Mouse (Mus musculus) intestine, postnatal 0 days (tissue): ENCODE data around the gene Zfp112. TPM values are rescaled to one million over a fixed set of nuclear protein-coding genes. Genes with fewer than 3 reads are reported as not detected.
A peak's percentile ranks its signal among the peaks of the same experiment; 100 is the strongest.

Experiments
- ATAC-seq: fragments of 200-750 bp; cut with Nextera tagmentation; 2 replicates; pipeline ENCODE4 v1.8.0; 2017; ENCODE audit warnings: mild to moderate bottlenecking, moderate TSS enrichment, moderate library complexity
- H3K27ac ChIP-seq: fragments of 300-500 bp; sonication (generic); 2 replicates; pipeline ENCODE4 v1.5.1; 2014; ENCODE audit warnings: mild to moderate bottlenecking, low read depth, low read length, moderate library complexity
- H3K27me3 ChIP-seq: fragments of 300-500 bp; sonication (generic); replicated peaks from 2 replicates; pipeline ENCODE4 v1.6.1; 2014; ENCODE audit warnings: low read length, mixed read lengths; ENCODE audit not compliant: control insufficient read depth, insufficient read depth
- H3K36me3 ChIP-seq: fragments of 300-500 bp; sonication (generic); 2 replicates; pipeline ENCODE4 v1.6.1; 2014; ENCODE audit warnings: mild to moderate bottlenecking, moderate library complexity; ENCODE audit not compliant: control insufficient read depth, insufficient read depth
- H3K4me1 ChIP-seq: fragments of 300-500 bp; sonication (generic); replicated peaks from 2 replicates; pipeline ENCODE4 v1.6.1; 2014; ENCODE audit warnings: antibody characterized with exemption, low read length, mixed read lengths; ENCODE audit not compliant: control insufficient read depth, insufficient read depth
- H3K4me2 ChIP-seq: fragments of 300-500 bp; sonication (generic); replicated peaks from 2 replicates; pipeline ENCODE4 v1.6.1; 2014; ENCODE audit warnings: low read depth, mild to moderate bottlenecking, moderate library complexity
- H3K4me3 ChIP-seq: fragments of 300-500 bp; sonication (generic); 2 replicates; pipeline ENCODE4 v1.5.1; 2014; ENCODE audit warnings: low read depth, low read length
- H3K9ac ChIP-seq: fragments of 300-500 bp; sonication (generic); 2 replicates; pipeline ENCODE4 v1.6.1; 2014; ENCODE audit warnings: mild to moderate bottlenecking, low read depth, low read length
- H3K9me3 ChIP-seq: fragments of 300-500 bp; sonication (generic); 2 replicates; pipeline ENCODE4 v1.6.1; 2016; ENCODE audit warnings: mixed run types; ENCODE audit not compliant: control insufficient read depth
- CTCF ChIP-seq: sonication (generic); IDR thresholded peaks from 2 replicates; pipeline ENCODE4 v1.5.1; 2016; ENCODE audit warnings: low read depth, mild to moderate bottlenecking, control low read depth, antibody characterized with exemption, moderate library complexity
- WGBS: fragments of 180-500 bp; shearing (Covaris S2); extraction: QIAGEN DNeasy Blood & Tissue Kit; methylation state at CpG from one replicate; pipeline ENCODE4 v1.1.7; 2014; 5-methylcytosine and 5-hydroxymethylcytosine counted together
- polyA plus RNA-seq: library from polyadenylated mRNA; unstranded; fragments of >200 nt; fragmentation: Nextera tagmentation; extraction: Ambion mirVana; gene quantifications from 2 replicates; pipeline ENCODE4 v1.2.1, GENCODE M21; 2015

Gene Zfp112
- polyA plus RNA-seq, 1 experiment from 2014 or later, result 2.2 TPM

DNA sequence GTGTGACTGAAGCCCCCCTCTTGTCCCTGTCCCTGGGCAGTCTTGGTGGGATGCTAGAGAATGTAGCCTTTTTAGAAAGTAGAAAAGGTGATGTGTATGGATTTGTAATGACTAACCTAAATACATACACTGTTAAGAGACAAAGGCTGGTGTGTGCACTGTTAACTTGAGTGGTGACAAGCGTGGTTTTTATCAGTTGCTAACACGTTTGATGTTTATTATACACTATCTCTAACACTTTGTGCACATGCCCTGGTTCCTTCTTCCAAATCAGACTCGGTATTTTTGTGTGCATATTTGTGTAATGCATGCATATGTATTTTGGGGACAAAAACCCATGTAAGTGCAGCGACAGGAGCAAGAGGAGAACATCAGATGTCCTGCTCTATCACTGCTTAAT, 4.5 kb downstream of the Zfp112 start:
- no peak for TF ChIP-seq CTCF
- Histone ChIP-seq H3K4me2 (no peak overlapping the region), H3K4me3 (no peak overlapping the region), H3K9ac (no peak overlapping the region), H3K27me3 (no peaks in the 10 kb centered on the region), H3K9me3 (no peaks in the 10 kb centered on the region), H3K27ac (no peak overlapping the region), H3K4me1 (no peaks in the 10 kb centered on the region), H3K36me3 (no peaks in the 10 kb centered on the region)
- WGBS, result 69% methylated on average over 4 of the region's 4 CpGs
- ATAC-seq, result no peak

DNA sequence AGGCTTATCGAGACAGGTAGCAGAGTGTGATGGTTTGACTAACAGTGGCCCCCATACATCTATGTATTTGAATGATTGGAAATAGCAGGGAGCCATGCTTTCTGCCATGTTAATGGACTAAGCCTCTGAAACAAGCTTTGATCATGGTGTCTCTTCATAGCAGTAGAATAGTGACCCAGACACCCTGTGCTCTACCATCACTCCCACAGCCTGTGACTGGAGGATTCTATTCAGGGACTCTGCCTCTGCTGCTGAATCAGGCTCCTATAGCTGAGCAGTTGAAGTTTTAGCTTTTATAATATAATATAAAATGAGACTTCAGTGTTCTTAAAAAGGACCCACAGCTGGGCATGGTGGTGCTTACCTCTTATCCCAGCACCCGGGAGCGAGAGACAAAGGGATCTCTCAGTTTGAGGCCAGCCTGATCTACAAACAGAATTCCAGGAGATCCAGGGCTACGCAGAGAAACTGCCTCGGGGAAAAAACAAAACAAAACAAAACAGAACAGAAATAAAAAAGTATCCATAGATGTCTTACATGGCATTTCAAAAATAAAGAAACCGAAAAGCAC, 21.4 kb downstream of the Zfp112 start:
- no peak for TF ChIP-seq CTCF
- H3K4me3 ChIP-seq, result peak overlapping the region; percentile 66
- peak overlapping the region; percentile 69; the same call in 1 of the 2 replicates for H3K9ac ChIP-seq
- peaks cover 13% of the 10 kb centered on the region; the same call in 1 of the 2 replicates for H3K36me3 ChIP-seq
- ATAC-seq, result peak; percentile 2; the same call in 1 of the 2 replicates
- H3K4me2 ChIP-seq, result peak overlapping the region; percentile 78
- no peak overlapping the region for H3K27ac ChIP-seq
- H3K27me3 ChIP-seq, result no peaks in the 10 kb centered on the region
- 18% methylated on average over 6 of the region's 6 CpGs for WGBS
- no peaks in the 10 kb centered on the region for H3K9me3 ChIP-seq
- 0 out of 2 replicates have a peak, but pooled peaks cover 5% of the 10 kb centered on the region for H3K4me1 ChIP-seq

DNA sequence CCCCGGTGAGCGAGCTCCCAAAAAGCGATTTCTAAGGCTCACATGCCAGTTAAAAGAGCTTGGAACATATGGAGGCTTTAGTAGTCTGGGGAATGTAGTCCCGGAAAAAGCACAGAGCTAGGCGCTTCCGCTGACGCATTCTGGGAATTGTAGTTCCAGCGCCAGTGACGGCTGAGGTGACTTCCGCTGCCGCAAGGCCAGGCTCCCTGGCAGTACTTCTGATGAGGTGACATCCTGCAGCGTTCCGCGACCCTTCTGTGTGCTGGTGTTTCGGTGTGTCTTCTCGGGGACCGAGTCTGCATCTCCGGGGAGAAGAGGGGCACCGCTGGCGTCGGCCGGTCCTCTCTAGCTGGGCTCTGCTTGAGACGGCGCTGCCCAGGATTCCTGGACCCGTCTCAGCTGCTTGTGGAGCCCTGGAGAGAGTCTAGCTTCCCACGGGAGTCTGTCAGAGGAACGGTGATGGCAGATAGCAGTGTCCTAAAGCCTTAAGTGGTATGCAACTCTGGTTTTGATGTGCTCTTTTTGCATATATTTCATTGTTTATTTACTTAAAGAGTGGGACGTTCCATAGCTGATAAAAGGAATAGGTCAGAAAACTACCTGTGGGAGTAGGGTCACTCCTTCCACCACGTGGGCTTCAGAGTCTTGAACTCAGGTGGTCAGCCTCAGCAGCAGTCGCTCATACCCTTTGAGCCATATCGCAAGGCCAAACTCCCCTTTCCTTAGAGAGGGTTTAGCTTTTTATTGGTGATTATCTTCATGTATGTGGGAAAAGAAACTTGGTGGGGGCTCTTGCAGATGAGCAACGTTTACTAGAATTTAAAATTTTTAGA, 22.1 kb downstream of the Zfp112 start, which contains the start of gene Zfp235:
Zfp235 (plus strand) TSS at position 174 of the 833 bp plus-strand sequence.
- Histone ChIP-seq H3K9ac (peak within 1 kb of the TSS; percentile 69), H3K4me1 (0 out of 2 replicates have a peak, but pooled peaks cover 5% of the 10 kb centered on the region), H3K36me3 (peaks cover 19% of the 10 kb centered on the region; the same call in 1 of the 2 replicates), H3K27ac (no peak within 1 kb of the TSS), H3K4me2 (peak within 1 kb of the TSS; percentile 78), H3K27me3 (no peaks in the 10 kb centered on the region), H3K9me3 (no peaks in the 10 kb centered on the region), H3K4me3 (peak within 1 kb of the TSS; percentile 66)
- 2% methylated on average over 32 of the region's 32 CpGs for WGBS
- no peak for TF ChIP-seq CTCF
- peak; percentile 94 for ATAC-seq

DNA sequence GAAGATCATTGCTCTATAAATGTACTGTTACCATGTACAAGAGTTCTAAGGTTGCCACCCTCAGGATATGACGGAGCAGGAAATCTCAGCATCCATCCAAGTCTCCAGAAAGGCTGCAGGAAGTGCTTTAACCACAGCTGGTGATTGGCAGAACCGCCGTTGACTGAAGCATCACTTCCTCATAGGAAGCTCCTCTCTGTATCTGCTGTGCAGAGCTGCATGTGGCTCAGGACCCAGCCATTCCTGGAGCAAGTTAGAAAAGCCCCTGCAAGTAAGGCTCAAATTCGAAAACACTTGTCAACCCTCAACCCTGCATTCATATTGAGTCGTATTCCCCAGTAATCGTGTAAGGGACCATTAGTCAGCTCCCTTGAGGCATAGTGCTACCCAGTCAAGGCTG, 30.5 kb downstream of the Zfp112 start:
- no peak overlapping the region for H3K4me2 ChIP-seq
- no peaks in the 10 kb centered on the region for H3K4me1 ChIP-seq
- H3K4me3 ChIP-seq, result no peak overlapping the region
- no peak overlapping the region for H3K27ac ChIP-seq
- H3K9ac ChIP-seq, result no peak overlapping the region
- no peak for TF ChIP-seq CTCF
- H3K9me3 ChIP-seq, result 0 out of 2 replicates have a peak, but pooled peaks cover 4% of the 10 kb centered on the region
- WGBS, result 94% methylated on average over 6 of the region's 6 CpGs
- no peaks in the 10 kb centered on the region for H3K27me3 ChIP-seq
- peaks cover 35% of the 10 kb centered on the region for H3K36me3 ChIP-seq
- no peak for ATAC-seq

DNA sequence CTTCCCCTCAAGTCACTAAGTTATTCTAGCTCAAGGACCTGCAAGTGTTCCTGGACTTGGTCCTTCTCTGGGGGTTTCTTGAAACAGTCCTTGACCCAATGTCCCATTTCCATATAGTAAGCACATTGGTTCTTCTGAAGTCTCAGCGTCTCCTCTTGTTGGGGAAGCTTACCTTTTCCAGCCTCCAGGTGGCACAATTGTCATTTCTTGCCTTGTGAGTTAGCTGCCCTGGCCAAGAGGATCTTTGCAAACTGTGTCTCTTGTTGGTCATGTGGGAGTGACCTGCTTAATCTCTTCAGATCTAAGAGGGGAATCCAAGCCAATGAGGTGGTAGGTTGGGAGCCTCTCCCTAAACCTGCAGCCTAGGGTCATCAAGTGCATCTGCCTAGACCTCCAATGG, 41.2 kb downstream of the Zfp112 start:
- Histone ChIP-seq H3K9me3 (0 out of 2 replicates have a peak, but pooled peaks cover 4% of the 10 kb centered on the region), H3K27me3 (no peaks in the 10 kb centered on the region), H3K9ac (no peak overlapping the region), H3K4me1 (no peaks in the 10 kb centered on the region), H3K27ac (no peak overlapping the region), H3K36me3 (no peaks in the 10 kb centered on the region), H3K4me2 (no peak overlapping the region), H3K4me3 (no peak overlapping the region)
- TF ChIP-seq CTCF, result peak; percentile 77
- no peak for ATAC-seq
- WGBS, result 3% methylated on average over 1 of the region's 1 CpGs

DNA sequence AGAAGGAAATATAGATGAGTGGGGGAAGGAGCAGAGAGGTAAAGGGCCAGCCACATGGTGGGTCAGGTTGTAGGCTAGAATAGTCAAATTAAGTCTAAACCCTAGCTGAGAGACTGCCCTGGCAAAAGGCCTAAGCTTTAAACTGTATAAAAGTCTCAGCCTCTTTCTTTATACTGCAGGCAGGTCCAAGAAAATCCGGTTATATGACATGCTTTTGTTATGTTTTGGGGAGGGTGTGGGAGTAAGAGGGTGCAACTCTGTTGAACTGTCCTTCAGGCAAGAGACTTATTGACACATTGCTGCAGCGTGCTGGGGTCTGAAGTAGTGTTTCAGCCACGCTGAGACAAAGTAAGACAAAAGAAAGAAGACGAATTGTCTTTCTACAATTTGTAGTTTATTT, 60.1 kb downstream of the Zfp112 start:
- no peak overlapping the region for H3K27ac ChIP-seq
- H3K9ac ChIP-seq, result no peak overlapping the region
- TF ChIP-seq CTCF, result no peak
- H3K4me3 ChIP-seq, result no peak overlapping the region
- no peaks in the 10 kb centered on the region for H3K27me3 ChIP-seq
- no peak for ATAC-seq
- H3K4me2 ChIP-seq, result no peak overlapping the region
- 45% methylated on average over 4 of the region's 4 CpGs for WGBS
- H3K9me3 ChIP-seq, result no peaks in the 10 kb centered on the region
- H3K36me3 ChIP-seq, result no peaks in the 10 kb centered on the region
- no peaks in the 10 kb centered on the region for H3K4me1 ChIP-seq
